Mouse (Mus musculus) naive thymus-derived CD4-positive, alpha-beta T cell, adult 2 months (primary cell): ENCODE measurements around the gene Ovol2.
A peak's percentile ranks its signal among the peaks of the same experiment; 100 is the strongest.
"Not testable (repeated sequence)": the region's sequence is repeated elsewhere in the genome, so short reads cannot be mapped to it uniquely, and the experiment has no call there.

ENCODE experiments used
- DNase-seq: peaks from one replicate; pipeline ENCODE4 v3.0.0-alpha.2; 2011; ENCODE audit warnings: low read depth

The Ovol2 gene

DNA sequence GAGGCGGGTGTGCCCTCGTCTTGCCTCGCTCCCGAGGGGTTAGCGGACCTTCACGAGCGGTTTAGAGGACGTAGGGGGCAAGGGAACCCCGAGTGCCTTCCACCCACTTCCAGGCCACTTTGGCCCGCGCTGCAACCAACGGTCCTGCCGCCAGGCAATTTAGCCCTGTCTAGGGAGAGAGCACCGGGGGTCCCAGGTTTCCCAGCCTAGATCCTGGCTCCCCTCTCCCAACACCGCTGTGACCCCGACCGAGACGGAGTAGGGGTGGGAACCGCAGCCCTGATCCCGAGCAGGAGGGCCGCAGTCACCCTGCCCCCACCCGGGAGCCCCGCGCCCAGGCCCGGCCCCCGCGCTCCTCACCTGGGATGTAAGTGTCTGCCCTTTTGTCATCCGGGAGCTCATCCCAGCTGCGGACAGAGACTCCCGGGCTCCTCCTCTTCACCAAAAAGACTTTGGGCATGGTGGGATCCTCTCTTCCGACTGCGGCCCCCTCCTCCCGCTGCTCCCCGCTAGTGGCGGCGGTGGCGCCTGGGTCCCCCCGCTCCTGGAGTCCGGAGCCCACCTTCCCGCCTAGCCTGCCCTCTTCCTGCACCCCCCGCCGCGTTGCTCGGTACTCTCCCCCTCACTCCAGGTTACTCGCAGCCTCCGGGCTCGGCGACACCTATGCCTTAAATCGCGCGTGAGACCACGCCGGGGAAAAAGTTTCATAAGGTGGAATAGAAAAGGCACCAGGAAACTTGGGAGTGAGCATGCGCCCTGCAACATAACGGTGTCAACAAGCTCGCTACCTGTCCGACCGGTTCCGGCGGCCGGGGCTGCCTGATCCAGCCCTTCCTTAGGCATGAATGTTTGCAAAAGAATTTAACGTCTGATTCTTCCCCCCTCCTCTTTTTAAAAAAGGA lies at the start of gene Ovol2:
Ovol2 (minus strand) TSS at position 746 of the 902 bp plus-strand sequence.
- DNase-seq = no peak

DNA sequence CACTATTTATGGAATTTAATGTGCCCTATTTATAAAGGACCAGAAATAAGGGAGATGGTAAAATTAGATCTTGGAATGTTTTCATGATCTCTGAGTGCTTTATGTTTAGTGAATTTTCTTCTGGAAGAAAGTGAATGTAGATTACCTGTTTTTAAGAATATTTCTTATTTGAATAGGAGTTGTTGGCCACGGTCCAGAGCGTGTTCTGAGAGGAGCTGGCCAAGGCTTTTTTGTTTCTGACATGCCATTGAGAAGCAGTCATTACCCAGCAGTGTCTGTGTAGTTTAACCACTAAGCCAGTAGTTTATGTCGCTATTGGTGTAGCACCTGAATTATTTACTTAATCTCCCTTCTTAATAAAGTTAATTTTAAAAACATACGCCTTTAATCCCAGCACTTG lies 49.8 kb upstream of the Ovol2 start:
- no peak for DNase-seq

GRCm38 (mm10) chr2:144381293-144381692 lies 49.3 kb upstream of the Ovol2 start:
- DNase-seq = no peak

GRCm38 (mm10) chr2:144375063-144375703 lies 43.2 kb upstream of the Ovol2 start:
- no peak for DNase-seq

DNA sequence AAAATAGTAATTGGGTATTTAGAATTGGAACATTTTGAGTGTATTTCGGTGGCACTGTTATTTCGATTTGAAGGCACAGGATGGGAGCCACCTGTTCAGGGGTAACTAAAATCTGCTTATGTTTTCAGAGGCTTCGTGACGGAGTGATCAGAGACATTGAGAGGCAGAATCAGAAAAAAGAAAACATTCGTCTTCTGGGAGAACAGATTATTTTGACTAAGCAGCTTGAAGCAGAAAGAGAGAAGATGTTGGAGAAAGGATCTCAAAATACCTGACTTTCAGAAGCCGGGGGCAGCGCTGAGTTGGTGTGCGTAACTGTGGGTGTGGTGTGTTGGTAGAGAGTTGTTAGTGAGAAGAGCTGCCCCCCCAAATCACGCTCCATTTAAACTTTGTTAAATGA lies 41.1 kb upstream of the Ovol2 start:
- no peak for DNase-seq

DNA sequence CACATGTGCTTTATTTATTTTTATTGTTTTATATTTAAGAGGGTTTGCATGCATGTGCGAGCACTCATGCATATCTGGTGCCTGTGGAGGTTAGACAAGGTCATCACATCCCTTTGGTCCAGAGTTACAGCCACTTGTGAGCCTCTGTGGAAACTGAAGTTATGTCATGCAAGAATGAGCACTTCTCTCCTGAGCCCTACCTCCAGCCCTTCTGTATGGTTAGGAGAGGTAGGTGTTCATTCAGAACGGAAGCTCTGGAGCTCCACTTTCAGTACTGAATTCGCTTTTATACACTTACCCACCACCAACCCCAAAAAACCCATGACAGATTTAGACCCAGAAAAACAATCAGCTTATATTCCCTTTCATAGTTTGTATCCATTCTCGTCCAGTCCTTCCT lies 39.6 kb upstream of the Ovol2 start:
- DNase-seq = no peak

GRCm38 (mm10) chr2:144369511-144369910 lies 37.6 kb upstream of the Ovol2 start:
- DNase-seq = no peak

DNA sequence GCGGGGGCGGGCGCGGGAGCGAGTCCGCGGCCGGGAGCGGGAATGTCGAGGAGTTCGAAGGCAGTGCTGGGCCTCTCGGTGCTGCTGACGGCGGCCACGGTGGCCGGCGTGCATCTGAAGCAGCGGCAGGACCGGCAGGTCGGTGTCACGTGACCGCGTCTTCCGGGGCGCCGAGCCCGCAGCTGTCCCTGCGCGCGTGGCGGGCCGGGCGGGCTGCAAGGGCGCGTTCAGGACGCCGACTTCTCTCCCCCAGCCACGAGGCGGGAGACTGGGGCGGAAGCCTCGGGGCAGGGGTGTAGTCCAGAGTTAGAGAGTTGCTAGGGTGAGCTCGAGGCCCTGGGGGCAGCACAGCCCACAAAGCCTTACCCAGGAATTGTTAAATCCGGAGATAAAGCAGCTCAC lies 37.1 kb upstream of the Ovol2 start:
- DNase-seq = no peak

DNA sequence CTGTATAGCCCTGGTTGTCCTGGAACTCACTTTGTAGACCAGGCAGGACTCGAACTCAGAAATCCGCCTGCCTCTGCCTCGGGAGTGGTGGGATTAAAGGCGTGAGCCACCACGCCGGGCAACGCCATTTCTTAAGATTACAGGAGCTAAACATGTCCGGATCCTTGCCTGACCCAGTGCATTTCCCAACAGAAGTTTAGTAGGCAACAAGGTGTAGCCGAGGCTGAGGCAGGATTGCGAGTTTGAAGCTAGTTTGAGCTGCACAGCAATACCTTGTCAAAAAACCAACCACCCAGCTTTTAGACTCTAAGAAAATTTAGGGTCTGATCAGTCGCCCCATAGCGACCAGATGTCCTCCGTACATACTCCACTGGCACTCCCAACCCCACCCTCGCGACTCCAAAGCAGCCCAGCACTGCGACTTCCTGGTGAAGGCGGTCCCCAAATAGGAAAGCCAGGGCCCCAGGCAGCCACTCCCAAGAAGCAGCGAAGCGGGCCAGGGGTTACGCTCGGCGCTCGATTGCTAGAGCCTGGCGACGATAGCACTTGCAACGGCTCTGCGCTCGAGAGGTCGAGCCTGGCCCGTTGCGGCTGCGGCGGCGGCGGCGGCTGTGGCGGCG lies 36.6 kb upstream of the Ovol2 start, which contains the start of the genes Kat14 and Pet117:
Kat14 (plus strand) TSS at position 584 of the 620 bp plus-strand sequence.
Pet117 (plus strand) TSS at position 597 of the 620 bp plus-strand sequence.
- peak; percentile 94 for DNase-seq

- DNase-seq = no peak
These were observed 20.9 kb upstream of the Ovol2 start for GRCm38 (mm10) chr2:144352843-144353242.

DNA sequence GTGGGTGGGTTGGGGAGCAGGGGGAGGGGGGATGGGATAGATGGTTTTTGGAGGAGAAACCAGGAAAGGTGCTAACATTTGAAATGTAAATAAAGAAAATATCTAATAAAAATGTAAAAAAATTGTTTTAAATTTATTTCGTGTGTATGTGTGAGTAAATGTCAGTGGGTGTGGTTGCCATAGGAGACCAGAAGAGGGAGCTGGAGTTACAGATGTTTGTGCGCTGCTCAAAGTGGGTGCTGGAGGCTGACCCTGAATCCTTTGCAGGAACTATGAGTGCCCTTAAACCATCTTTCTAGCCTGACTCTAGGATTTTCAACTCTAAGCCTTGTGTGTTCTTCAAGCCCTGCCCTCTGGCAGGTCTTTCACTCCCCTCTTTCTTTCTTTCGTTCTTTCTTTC lies 16.6 kb upstream of the Ovol2 start:
- DNase-seq = peak; percentile 14

DNA sequence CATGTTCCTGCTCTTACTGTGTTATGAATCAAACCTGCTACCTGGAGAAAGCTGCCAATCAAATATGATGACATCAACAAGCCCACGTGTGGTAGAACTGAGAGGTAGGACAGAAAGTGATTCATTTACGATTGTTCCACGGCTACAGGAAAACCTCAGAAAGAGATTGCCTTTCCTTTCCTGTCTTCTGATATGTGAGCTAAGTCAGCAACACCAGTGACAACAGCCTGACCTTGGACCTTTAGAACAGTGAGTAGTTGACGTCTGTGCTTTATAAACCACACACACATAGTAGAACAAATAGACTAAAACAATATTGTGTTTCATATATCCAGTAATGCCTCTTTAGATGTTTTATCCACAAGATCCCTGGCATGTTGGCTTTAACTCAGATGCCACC lies 11.2 kb upstream of the Ovol2 start:
- DNase-seq = no peak

DNA sequence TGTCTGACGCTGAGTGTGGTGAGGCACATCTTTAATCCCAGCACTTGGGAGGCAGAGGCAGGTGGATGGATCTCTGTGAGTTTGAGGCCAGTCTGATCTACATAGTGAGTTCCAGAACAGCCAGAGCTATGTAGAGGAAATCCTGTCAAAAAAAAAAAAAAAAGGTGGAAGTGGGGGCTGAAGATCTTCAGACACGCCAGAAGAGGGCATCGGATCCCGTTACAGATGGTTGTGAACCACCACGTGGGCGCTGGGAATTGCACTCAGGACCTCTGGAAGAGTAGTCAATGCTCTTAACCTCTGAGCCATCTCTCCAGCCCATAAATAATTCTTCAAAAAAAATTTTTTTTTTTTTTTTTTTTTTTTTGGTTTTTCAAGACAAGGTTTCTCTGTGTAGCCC lies 6.2 kb upstream of the Ovol2 start:
- DNase-seq = not testable (repeated sequence)

GRCm38 (mm10) chr2:144337701-144338100 lies 5.8 kb upstream of the Ovol2 start:
- DNase-seq = no peak

- DNase-seq = no peak
These were observed 5.3 kb upstream of the Ovol2 start for GRCm38 (mm10) chr2:144337230-144337629.

- no peak for DNase-seq
These were observed 1.3 kb upstream of the Ovol2 start for GRCm38 (mm10) chr2:144333138-144333842.

GRCm38 (mm10) chr2:144332486-144332885 lies 540 bp upstream of the Ovol2 start:
- DNase-seq = no peak

DNA sequence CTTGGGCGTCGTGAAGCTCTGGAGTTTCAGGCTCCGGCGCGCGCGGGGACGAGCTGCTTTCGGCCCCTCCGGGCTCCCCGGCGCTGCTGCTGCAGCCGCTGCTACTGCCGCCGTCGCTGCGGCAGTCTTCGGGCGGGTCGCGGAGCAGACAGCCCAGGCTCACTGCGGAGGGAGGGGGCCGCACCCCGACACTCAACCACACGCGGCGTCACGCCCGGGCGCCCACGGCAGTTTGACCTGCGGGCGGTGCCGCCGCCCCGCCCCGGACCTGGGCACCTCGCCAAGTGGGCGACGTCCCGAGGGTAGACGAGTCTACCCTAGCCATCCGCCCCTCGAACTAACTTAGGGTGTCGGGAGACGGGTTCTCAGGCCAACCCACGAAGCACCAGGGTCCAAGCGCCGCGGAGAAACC lies 980 bp downstream of the Ovol2 start:
- DNase-seq = no peak

DNA sequence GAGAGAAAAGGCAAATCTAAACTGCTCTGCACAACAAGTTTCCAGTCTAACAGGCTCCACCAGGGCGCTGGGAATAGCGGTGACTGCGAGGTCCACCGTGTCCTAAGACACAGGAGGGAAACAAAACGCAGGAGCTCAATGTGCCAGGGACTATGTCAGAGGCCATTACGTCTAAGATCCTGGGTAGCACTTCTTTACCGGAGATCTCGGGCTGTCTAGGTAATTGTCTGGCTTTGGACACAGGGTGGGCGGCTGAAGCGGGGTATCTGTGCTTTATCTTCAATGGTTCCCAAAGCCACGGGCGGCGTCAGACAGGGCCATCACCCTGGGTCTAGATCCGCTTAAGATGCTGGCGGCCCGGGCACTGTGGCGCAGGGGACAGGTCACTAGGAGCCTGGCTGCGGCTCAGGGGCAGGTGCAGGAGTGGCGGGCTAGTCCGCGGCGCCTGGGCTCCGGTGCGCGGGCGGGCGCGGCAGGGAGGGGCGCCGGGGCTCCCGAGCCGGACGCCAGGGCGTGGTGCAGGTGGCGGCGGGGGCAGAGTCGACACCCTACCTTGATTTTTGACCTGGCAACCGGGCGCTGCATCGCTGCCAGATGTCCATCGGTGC lies 1.5 kb downstream of the Ovol2 start:
- no peak for DNase-seq

- no peak for DNase-seq
These were observed 2.0 kb downstream of the Ovol2 start for GRCm38 (mm10) chr2:144329937-144330336.

DNA sequence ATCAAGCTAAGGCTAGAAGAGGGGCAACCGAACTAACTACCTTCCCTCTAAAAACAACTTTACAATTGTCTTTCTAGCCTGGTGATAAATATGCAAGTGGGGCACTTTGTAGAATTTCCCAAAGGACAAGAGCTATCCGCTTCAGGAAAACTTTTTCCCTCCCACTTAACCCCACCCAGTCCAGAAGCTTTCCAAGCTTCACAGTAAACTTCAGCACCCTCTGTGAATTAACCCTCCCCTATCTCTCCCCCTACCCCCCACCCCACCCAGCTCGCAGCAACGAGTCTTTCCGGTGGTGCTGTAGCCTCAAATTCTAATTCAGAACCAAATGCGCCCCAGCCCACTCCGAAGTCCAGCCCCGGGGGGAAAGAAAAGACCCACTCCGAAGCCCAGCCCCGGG lies 2.5 kb downstream of the Ovol2 start:
- DNase-seq = no peak

GRCm38 (mm10) chr2:144324218-144324617 lies 7.7 kb downstream of the Ovol2 start:
- DNase-seq = no peak
